Mouse (Mus musculus) layer of hippocampus, adult 11-12 months (tissue): ENCODE data around the gene Izumo4.

Experiments
- DNase-seq: peaks from one replicate; pipeline ENCODE4 v3.0.0; 2022; ENCODE audit warnings: low spot score

The Izumo4 gene

GRCm38 (mm10) chr10:80727369-80728127 lies 25.6 kb downstream of the Izumo4 start:
- no peak for DNase-seq

- DNase-seq: no peak
Observed at GRCm38 (mm10) chr10:80732611-80733101, 30.7 kb downstream of the Izumo4 start.

- no peak for DNase-seq
Observed at GRCm38 (mm10) chr10:80736731-80737130, 34.7 kb downstream of the Izumo4 start.

- DNase-seq: no peak
Observed at GRCm38 (mm10) chr10:80738657-80739056, 36.7 kb downstream of the Izumo4 start.

- no peak for DNase-seq
Observed at GRCm38 (mm10) chr10:80741146-80741545, 39.2 kb downstream of the Izumo4 start.

GRCm38 (mm10) chr10:80741634-80742179 lies 39.7 kb downstream of the Izumo4 start:
- DNase-seq: no peak

GRCm38 (mm10) chr10:80742180-80742978 lies 40.4 kb downstream of the Izumo4 start, which contains the start of gene Ap3d1:
Gene Ap3d1, minus strand, starts transcription at chr10:80742264.
- DNase-seq: peak; percentile 99

- DNase-seq: no peak
Observed at GRCm38 (mm10) chr10:80744262-80744661, 42.3 kb downstream of the Izumo4 start.

- peak; percentile 72 for DNase-seq
Observed at GRCm38 (mm10) chr10:80747410-80747809, 45.4 kb downstream of the Izumo4 start.

- no peak for DNase-seq
Observed at GRCm38 (mm10) chr10:80748609-80749008, 46.6 kb downstream of the Izumo4 start.

GRCm38 (mm10) chr10:80751188-80751832 lies 49.3 kb downstream of the Izumo4 start:
- DNase-seq: peak; percentile 63

- DNase-seq: no peak
Observed at GRCm38 (mm10) chr10:80752079-80752625, 50.2 kb downstream of the Izumo4 start.

GRCm38 (mm10) chr10:80754594-80755290 lies 52.8 kb downstream of the Izumo4 start, which contains the start of gene Dot1l:
Gene Dot1l, plus strand, starts transcription at chr10:80755206.
- DNase-seq: peak; percentile 97
